Mouse (Mus musculus) frontal cortex, postnatal 14 days (tissue): ENCODE data around the gene Cox6b2.
"Not testable (repeated sequence)": the region's sequence is repeated elsewhere in the genome, so short reads cannot be mapped to it uniquely, and the experiment has no call there.

ENCODE experiments used
- DNase-seq, 2 experiments: peaks; one replicate each; pipeline ENCODE4 v3.0.0; 2022; ENCODE audit warnings: low spot score in 2 of 2

The Cox6b2 gene

GRCm38 (mm10) chr7:4752821-4753570 lies at the start of gene Cox6b2:
TSS of gene Cox6b2 (minus strand) at chr7:4753094.
- peak; percentile 58 to 73 for DNase-seq

- DNase-seq: no peak
Measured at GRCm38 (mm10) chr7:4802247-4802646, 49.4 kb upstream of the Cox6b2 start.

- DNase-seq: no peak
Measured at GRCm38 (mm10) chr7:4795767-4796433, 43.0 kb upstream of the Cox6b2 start.

- DNase-seq: no peak
Measured at GRCm38 (mm10) chr7:4794631-4795168, 41.8 kb upstream of the Cox6b2 start.

- no peak for DNase-seq
Measured at GRCm38 (mm10) chr7:4793674-4794073, 40.8 kb upstream of the Cox6b2 start.

GRCm38 (mm10) chr7:4793248-4793647 lies 40.4 kb upstream of the Cox6b2 start:
- DNase-seq: not testable (repeated sequence)

GRCm38 (mm10) chr7:4792278-4793212 lies 39.7 kb upstream of the Cox6b2 start, which contains the start of gene Rpl28:
TSS of gene Rpl28 (plus strand) at chr7:4792874.
- peak; percentile 92 to 93 for DNase-seq

- DNase-seq: no peak
Measured at GRCm38 (mm10) chr7:4789436-4789935, 36.6 kb upstream of the Cox6b2 start, which contains the start of gene Tmem238. TSS of gene Tmem238 (minus strand) at chr7:4789656.

- peak; percentile 30 to 49 for DNase-seq
Measured at GRCm38 (mm10) chr7:4788499-4789435, 35.9 kb upstream of the Cox6b2 start.

- DNase-seq: no peak
Measured at GRCm38 (mm10) chr7:4783667-4784268, 30.9 kb upstream of the Cox6b2 start.

- DNase-seq: no peak
Measured at GRCm38 (mm10) chr7:4782759-4783158, 29.9 kb upstream of the Cox6b2 start, which contains the start of the genes Il11 and Tmem190. TSS of gene Il11 (minus strand) at chr7:4782859. TSS of gene Tmem190 (plus strand) at chr7:4782937.

GRCm38 (mm10) chr7:4782130-4782529 lies 29.2 kb upstream of the Cox6b2 start:
- no peak for DNase-seq

- no peak for DNase-seq
Measured at GRCm38 (mm10) chr7:4779921-4780320, 27.0 kb upstream of the Cox6b2 start.

GRCm38 (mm10) chr7:4777851-4778637 lies 25.1 kb upstream of the Cox6b2 start:
- no peak for DNase-seq

GRCm38 (mm10) chr7:4776861-4777830 lies 24.3 kb upstream of the Cox6b2 start:
- no peak for DNase-seq

- no peak for DNase-seq
Measured at GRCm38 (mm10) chr7:4776131-4776530, 23.2 kb upstream of the Cox6b2 start.

- DNase-seq: no peak
Measured at GRCm38 (mm10) chr7:4771202-4771601, 18.3 kb upstream of the Cox6b2 start, which contains the start of gene Fam71e2. TSS of gene Fam71e2 (minus strand) at chr7:4771302.
